Mouse (Mus musculus) intestine, postnatal 0 days (tissue): Measurements from ENCODE around the gene Mmp2. TPM values are rescaled to one million over a fixed set of nuclear protein-coding genes. Genes with fewer than 3 reads are reported as not detected.

Experiments
- ATAC-seq: fragments of 200-750 bp; cut with Nextera tagmentation; 2 replicates; pipeline ENCODE4 v1.8.0; 2017; ENCODE audit warnings: mild to moderate bottlenecking, moderate TSS enrichment, moderate library complexity
- H3K27ac ChIP-seq: fragments of 300-500 bp; sonication (generic); 2 replicates; pipeline ENCODE4 v1.5.1; 2014; ENCODE audit warnings: mild to moderate bottlenecking, low read depth, low read length, moderate library complexity
- H3K27me3 ChIP-seq: fragments of 300-500 bp; sonication (generic); replicated peaks from 2 replicates; pipeline ENCODE4 v1.6.1; 2014; ENCODE audit warnings: low read length, mixed read lengths; ENCODE audit not compliant: control insufficient read depth, insufficient read depth
- H3K36me3 ChIP-seq: fragments of 300-500 bp; sonication (generic); 2 replicates; pipeline ENCODE4 v1.6.1; 2014; ENCODE audit warnings: mild to moderate bottlenecking, moderate library complexity; ENCODE audit not compliant: control insufficient read depth, insufficient read depth
- H3K4me1 ChIP-seq: fragments of 300-500 bp; sonication (generic); replicated peaks from 2 replicates; pipeline ENCODE4 v1.6.1; 2014; ENCODE audit warnings: antibody characterized with exemption, low read length, mixed read lengths; ENCODE audit not compliant: control insufficient read depth, insufficient read depth
- H3K4me2 ChIP-seq: fragments of 300-500 bp; sonication (generic); replicated peaks from 2 replicates; pipeline ENCODE4 v1.6.1; 2014; ENCODE audit warnings: low read depth, mild to moderate bottlenecking, moderate library complexity
- H3K4me3 ChIP-seq: fragments of 300-500 bp; sonication (generic); 2 replicates; pipeline ENCODE4 v1.5.1; 2014; ENCODE audit warnings: low read depth, low read length
- H3K9ac ChIP-seq: fragments of 300-500 bp; sonication (generic); 2 replicates; pipeline ENCODE4 v1.6.1; 2014; ENCODE audit warnings: mild to moderate bottlenecking, low read depth, low read length
- H3K9me3 ChIP-seq: fragments of 300-500 bp; sonication (generic); 2 replicates; pipeline ENCODE4 v1.6.1; 2016; ENCODE audit warnings: mixed run types; ENCODE audit not compliant: control insufficient read depth
- CTCF ChIP-seq: sonication (generic); IDR thresholded peaks from 2 replicates; pipeline ENCODE4 v1.5.1; 2016; ENCODE audit warnings: low read depth, mild to moderate bottlenecking, control low read depth, antibody characterized with exemption, moderate library complexity
- WGBS: fragments of 180-500 bp; shearing (Covaris S2); extraction: QIAGEN DNeasy Blood & Tissue Kit; methylation state at CpG from one replicate; pipeline ENCODE4 v1.1.7; 2014; 5-methylcytosine and 5-hydroxymethylcytosine counted together
- polyA plus RNA-seq: library from polyadenylated mRNA; unstranded; fragments of >200 nt; fragmentation: Nextera tagmentation; extraction: Ambion mirVana; gene quantifications from 2 replicates; pipeline ENCODE4 v1.2.1, GENCODE M21; 2015

Gene Mmp2
- polyA plus RNA-seq, 1 experiment from 2014 or later = 59.0 TPM

GRCm38 (mm10) chr8:92896056-92896455 lies 69.0 kb downstream of the Mmp2 start:
- Histone ChIP-seq H3K27me3 (no peaks in the 10 kb centered on the region), H3K4me1 (no peaks in the 10 kb centered on the region), H3K9ac (no peak overlapping the region), H3K27ac (no peak overlapping the region), H3K4me3 (no peak overlapping the region), H3K4me2 (no peak overlapping the region), H3K9me3 (no peaks in the 10 kb centered on the region), H3K36me3 (no peaks in the 10 kb centered on the region)
- WGBS = 72% methylated on average over 1 of the region's 1 CpGs
- peak; percentile 13; the same call in 1 of the 2 replicates for TF ChIP-seq CTCF
- ATAC-seq = no peak

- no peaks in the 10 kb centered on the region for H3K36me3 ChIP-seq
- H3K9ac ChIP-seq = no peak overlapping the region
- H3K9me3 ChIP-seq = no peaks in the 10 kb centered on the region
- TF ChIP-seq CTCF = no peak
- H3K27ac ChIP-seq = no peak overlapping the region
- no peaks in the 10 kb centered on the region for H3K27me3 ChIP-seq
- no peak for ATAC-seq
- no peaks in the 10 kb centered on the region for H3K4me1 ChIP-seq
- no peak overlapping the region for H3K4me2 ChIP-seq
- 70% methylated on average over 5 of the region's 5 CpGs for WGBS
- no peak overlapping the region for H3K4me3 ChIP-seq
Measured at GRCm38 (mm10) chr8:92896611-92897010, 69.5 kb downstream of the Mmp2 start.

- Histone ChIP-seq H3K9ac (no peak overlapping the region), H3K27ac (no peak overlapping the region), H3K4me1 (no peaks in the 10 kb centered on the region), H3K4me2 (no peak overlapping the region), H3K9me3 (no peaks in the 10 kb centered on the region), H3K36me3 (no peaks in the 10 kb centered on the region), H3K4me3 (no peak overlapping the region), H3K27me3 (no peaks in the 10 kb centered on the region)
- TF ChIP-seq CTCF = no peak
- 58% methylated on average over 4 of the region's 4 CpGs for WGBS
- ATAC-seq = no peak
Measured at GRCm38 (mm10) chr8:92897794-92898193, 70.7 kb downstream of the Mmp2 start.

GRCm38 (mm10) chr8:92899590-92899989 lies 72.5 kb downstream of the Mmp2 start:
- Histone ChIP-seq H3K27ac (no peak overlapping the region), H3K9ac (no peak overlapping the region), H3K36me3 (no peaks in the 10 kb centered on the region), H3K27me3 (no peaks in the 10 kb centered on the region), H3K4me2 (no peak overlapping the region), H3K9me3 (no peaks in the 10 kb centered on the region), H3K4me1 (no peaks in the 10 kb centered on the region), H3K4me3 (no peak overlapping the region)
- WGBS = 78% methylated on average over 9 of the region's 9 CpGs
- TF ChIP-seq CTCF = no peak
- no peak for ATAC-seq

GRCm38 (mm10) chr8:92901107-92901506 lies 74.0 kb downstream of the Mmp2 start, which contains the start of gene Capns2:
Gene Capns2 (plus strand): TSS chr8:92901407.
- H3K9ac ChIP-seq = no peak within 1 kb of the TSS
- H3K9me3 ChIP-seq = no peaks in the 10 kb centered on the region
- H3K4me1 ChIP-seq = no peaks in the 10 kb centered on the region
- H3K4me3 ChIP-seq = no peak within 1 kb of the TSS
- no peak for ATAC-seq
- no peak for TF ChIP-seq CTCF
- no peaks in the 10 kb centered on the region for H3K36me3 ChIP-seq
- H3K4me2 ChIP-seq = no peak within 1 kb of the TSS
- WGBS = 96% methylated on average over 5 of the region's 5 CpGs
- H3K27ac ChIP-seq = no peak within 1 kb of the TSS
- no peaks in the 10 kb centered on the region for H3K27me3 ChIP-seq

GRCm38 (mm10) chr8:92902981-92903380 lies 75.9 kb downstream of the Mmp2 start:
- Histone ChIP-seq H3K36me3 (no peaks in the 10 kb centered on the region), H3K4me3 (no peak overlapping the region), H3K27me3 (no peaks in the 10 kb centered on the region), H3K4me2 (no peak overlapping the region), H3K4me1 (no peaks in the 10 kb centered on the region), H3K9me3 (no peaks in the 10 kb centered on the region), H3K9ac (no peak overlapping the region), H3K27ac (no peak overlapping the region)
- ATAC-seq = no peak
- WGBS = 85% methylated on average over 2 of the region's 2 CpGs
- no peak for TF ChIP-seq CTCF

Other genes starting within 250 kb of the Mmp2 start
- gene Irx6, start 153.0 kb upstream of the Mmp2 start, polyA plus RNA-seq = 0.10 and 0.16 TPM in 2 replicates
- gene Lpcat2, start 28.0 kb downstream of the Mmp2 start, polyA plus RNA-seq = 7.3 TPM in 2 replicates
- gene Capns2, start 74.1 kb downstream of the Mmp2 start, polyA plus RNA-seq = 0.16 TPM in 1 of 2 replicates, not detected in the other
- not detected in 2 replicates for gene Slc6a2, start 132.8 kb downstream of the Mmp2 start, polyA plus RNA-seq
- not detected in 2 replicates for gene Ces1a, start 220.9 kb downstream of the Mmp2 start, polyA plus RNA-seq